Mouse (Mus musculus): Measurements from ENCODE around the gene Acot7.

GRCm38 (mm10) chr4:152295916-152296315 is 118.0 kb downstream of the Acot7 start:
- TF ChIP-seq TAL1 (IDR thresholded peaks at IDR 0.05; ENCODE audit: low read length) (no peak), GATA1 (IDR thresholded peaks at IDR 0.05; ENCODE audit: low read length) (no peak)
